Mouse (Mus musculus): Measurements from ENCODE around the gene Isca2.

DNA sequence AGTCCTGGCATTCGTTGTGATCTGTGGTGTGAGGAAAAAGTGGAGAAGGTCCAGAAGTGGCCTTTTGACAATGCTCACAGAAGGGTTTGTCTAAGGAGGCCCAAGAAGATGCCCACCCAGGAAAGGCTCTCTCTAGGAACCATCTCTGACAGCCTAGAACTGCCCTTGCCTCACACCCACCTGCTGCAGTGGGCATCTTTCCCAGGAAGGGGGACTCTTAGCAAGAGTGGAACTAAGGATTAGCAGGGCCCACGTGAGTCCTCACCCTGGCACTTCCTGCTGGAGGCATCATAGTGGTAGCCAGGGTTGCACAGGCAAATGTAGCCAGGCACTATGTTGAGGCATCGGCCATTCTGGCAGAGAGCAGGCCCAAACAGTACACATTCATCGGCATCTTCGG lies 13.0 kb downstream of the Isca2 start:
- TF ChIP-seq GATA1 (IDR thresholded peaks at IDR 0.05; ENCODE audit: borderline replicate concordance, low read length), result no peak
- TF ChIP-seq FLI1 (IDR thresholded peaks at IDR 0.05; ENCODE audit: low read length), result no peak
